Mouse (Mus musculus) myocyte (in vitro differentiated cells): ENCODE results near the gene Scn1b. TPM values are rescaled to one million over a fixed set of nuclear protein-coding genes. Genes with fewer than 3 reads are reported as not detected.

ENCODE experiments used
- H3K27me3 ChIP-seq: one replicate; pipeline ENCODE4 v1.6.1; 2011; ENCODE audit not compliant: control insufficient read depth, insufficient read depth, insufficient read length
- H3K36me3 ChIP-seq: one replicate; pipeline ENCODE4 v1.6.1; 2011; ENCODE audit not compliant: control insufficient read depth, insufficient read depth
- H3K4me2 ChIP-seq: one replicate; pipeline ENCODE4 v1.6.1; 2011; ENCODE audit warnings: low read depth, control low read depth
- H3K4me3 ChIP-seq: one replicate; pipeline ENCODE4 v1.5.1; 2011; ENCODE audit warnings: mild to moderate bottlenecking, control low read depth, moderate library complexity
- H3K79me2 ChIP-seq: one replicate; pipeline ENCODE4 v1.6.1; 2011; ENCODE audit not compliant: control insufficient read depth, insufficient read depth
- H3ac ChIP-seq: one replicate; pipeline ENCODE4 v1.6.1; 2011; ENCODE audit not compliant: control insufficient read depth, insufficient read length
- CEBPB ChIP-seq: IDR thresholded peaks from 2 replicates; pipeline ENCODE4 v1.6.1; 2011; ENCODE audit warnings: mild to moderate bottlenecking, moderate library complexity; ENCODE audit not compliant: poor library complexity, insufficient read depth, severe bottlenecking
- E2F4 ChIP-seq: IDR thresholded peaks from one replicate; pipeline ENCODE4 v1.6.1; 2011; ENCODE audit warnings: mild to moderate bottlenecking, control low read depth, moderate library complexity; ENCODE audit not compliant: insufficient read depth
- MAX ChIP-seq: IDR thresholded peaks from one replicate; pipeline ENCODE4 v1.6.1; 2011; ENCODE audit warnings: low read depth, mild to moderate bottlenecking, control low read depth
- MYOD1 ChIP-seq, 3 experiments: IDR thresholded peaks; one replicate each; pipeline ENCODE4 v1.6.1; 2011; ENCODE audit warnings: control low read depth in 2 of 3, low read depth in 2 of 3, mild to moderate bottlenecking in 2 of 3, moderate library complexity in 1 of 3; ENCODE audit not compliant: insufficient read length in 2 of 3, control insufficient read depth in 1 of 3
- MYOG ChIP-seq, 3 experiments: IDR thresholded peaks; one replicate each; pipeline ENCODE4 v1.6.1; 2011; ENCODE audit warnings: control low read depth in 2 of 3, low read depth in 2 of 3, mild to moderate bottlenecking in 2 of 3; ENCODE audit not compliant: insufficient read length in 2 of 3, control insufficient read depth in 1 of 3, insufficient read depth in 1 of 3
- POLR2A ChIP-seq: IDR thresholded peaks from one replicate; pipeline ENCODE4 v1.6.1; 2011; ENCODE audit warnings: low read depth, mild to moderate bottlenecking, control low read depth, moderate library complexity; ENCODE audit not compliant: insufficient read length
- POLR2AphosphoS2 ChIP-seq: IDR thresholded peaks from one replicate; pipeline ENCODE4 v1.6.1; 2011; ENCODE audit warnings: low read depth, control low read depth; ENCODE audit not compliant: insufficient read length
- REST ChIP-seq: IDR thresholded peaks from one replicate; pipeline ENCODE4 v1.6.1; 2011; ENCODE audit warnings: mild to moderate bottlenecking, control low read depth, moderate library complexity; ENCODE audit not compliant: insufficient read depth, insufficient read length
- SRF ChIP-seq: IDR thresholded peaks from one replicate; pipeline ENCODE4 v1.6.1; 2011; ENCODE audit warnings: low read depth; ENCODE audit not compliant: control insufficient read depth, insufficient read length
- TCF12 ChIP-seq: IDR thresholded peaks from one replicate; pipeline ENCODE4 v1.6.1; 2011; ENCODE audit warnings: mild to moderate bottlenecking, control low read depth; ENCODE audit not compliant: poor library complexity, insufficient read depth, severe bottlenecking
- TCF3 ChIP-seq: IDR thresholded peaks from one replicate; pipeline ENCODE4 v1.6.1; 2011; ENCODE audit warnings: low read depth, control low read depth; ENCODE audit not compliant: insufficient read length
- USF1 ChIP-seq: IDR thresholded peaks from one replicate; pipeline ENCODE4 v1.6.1; 2011; ENCODE audit warnings: low read depth, mild to moderate bottlenecking, control low read depth, moderate library complexity
- polyA plus RNA-seq: library from polyadenylated mRNA; unstranded; fragments of >200 nt; fragmentation: generic; extraction: Trizol; gene quantifications from one replicate; pipeline ENCODE4 v1.2.1, GENCODE M21; 2012; ENCODE audit warnings: missing spikeins

The Scn1b gene
- polyA plus RNA-seq, 1 experiment, result 4.1 TPM

- TF ChIP-seq TCF3 (no peak), POLR2A (no peak), MAX (no peak)
- no peaks in the 10 kb centered on the region for H3K79me2 ChIP-seq
- no peak overlapping the region for H3K4me3 ChIP-seq
- H3K36me3 ChIP-seq, result no peaks in the 10 kb centered on the region
- H3K27me3 ChIP-seq, result no peaks in the 10 kb centered on the region
- H3K4me2 ChIP-seq, result no peak overlapping the region
- no peak overlapping the region for H3ac ChIP-seq
Measured at GRCm38 (mm10) chr7:31124381-31124780, 2.4 kb downstream of the Scn1b start.

- H3K4me3 ChIP-seq, result no peak overlapping the region
- H3K27me3 ChIP-seq, result no peaks in the 10 kb centered on the region
- H3K79me2 ChIP-seq, result no peaks in the 10 kb centered on the region
- TF ChIP-seq CEBPB (no peak), TCF3 (no peak), TCF12 (no peak), SRF (no peak), USF1 (no peak), MYOD1 (IDR thresholded peaks at IDR 0.05; ENCODE audit: control insufficient read depth in 1 of 3, insufficient read length in 2 of 3, low read depth in 2 of 3) (no peak), POLR2AphosphoS2 (no peak), E2F4 (no peak), POLR2A (no peak), REST (no peak), MYOG (IDR thresholded peaks at IDR 0.05; ENCODE audit: control insufficient read depth in 1 of 3, insufficient read depth in 1 of 3, insufficient read length in 2 of 3, low read depth in 2 of 3) (no peak)
- H3K4me2 ChIP-seq, result no peak overlapping the region
- H3K36me3 ChIP-seq, result no peaks in the 10 kb centered on the region
- no peak overlapping the region for H3ac ChIP-seq
Measured at GRCm38 (mm10) chr7:31123697-31124096, 3.1 kb downstream of the Scn1b start.

GRCm38 (mm10) chr7:31122641-31123631, 3.9 kb downstream of the Scn1b start:
- no peak overlapping the region for H3K4me3 ChIP-seq
- no peak overlapping the region for H3ac ChIP-seq
- H3K36me3 ChIP-seq, result no peaks in the 10 kb centered on the region
- no peaks in the 10 kb centered on the region for H3K27me3 ChIP-seq
- no peak overlapping the region for H3K4me2 ChIP-seq
- no peaks in the 10 kb centered on the region for H3K79me2 ChIP-seq
- TF ChIP-seq REST (no peak), POLR2AphosphoS2 (no peak), TCF12 (no peak), MYOG (IDR thresholded peaks at IDR 0.05; ENCODE audit: control insufficient read depth in 1 of 3, insufficient read depth in 1 of 3, insufficient read length in 2 of 3, low read depth in 2 of 3) (no peak), MYOD1 (IDR thresholded peaks at IDR 0.05; ENCODE audit: control insufficient read depth in 1 of 3, insufficient read length in 2 of 3, low read depth in 2 of 3) (no peak), CEBPB (no peak), MAX (no peak), TCF3 (no peak), SRF (no peak), E2F4 (no peak), USF1 (no peak), POLR2A (no peak)

GRCm38 (mm10) chr7:31119556-31119955, 7.2 kb downstream of the Scn1b start:
- H3K27me3 ChIP-seq, result no peaks in the 10 kb centered on the region
- no peaks in the 10 kb centered on the region for H3K36me3 ChIP-seq
- H3ac ChIP-seq, result no peak overlapping the region
- no peaks in the 10 kb centered on the region for H3K79me2 ChIP-seq
- H3K4me3 ChIP-seq, result no peak overlapping the region
- TF ChIP-seq MAX (no peak), CEBPB (no peak), POLR2A (no peak), USF1 (no peak), E2F4 (no peak), MYOG (IDR thresholded peaks at IDR 0.05; ENCODE audit: control insufficient read depth in 1 of 3, insufficient read depth in 1 of 3, insufficient read length in 2 of 3, low read depth in 2 of 3) (no peak)
- no peak overlapping the region for H3K4me2 ChIP-seq

GRCm38 (mm10) chr7:31118486-31118885, 8.3 kb downstream of the Scn1b start:
- Histone ChIP-seq H3K4me2 (no peak overlapping the region), H3K36me3 (no peaks in the 10 kb centered on the region), H3ac (no peak overlapping the region), H3K79me2 (no peaks in the 10 kb centered on the region), H3K27me3 (peaks cover 3% of the 10 kb centered on the region), H3K4me3 (no peak overlapping the region)
- TF ChIP-seq POLR2A, result no peak
- no peak for TF ChIP-seq POLR2AphosphoS2
- no peak for TF ChIP-seq TCF3
- no peak for TF ChIP-seq USF1
- TF ChIP-seq E2F4, result no peak
- no peak for TF ChIP-seq MYOG (IDR thresholded peaks at IDR 0.05; ENCODE audit: control insufficient read depth in 1 of 3, insufficient read depth in 1 of 3, insufficient read length in 2 of 3, low read depth in 2 of 3)
- TF ChIP-seq CEBPB, result no peak
- no peak for TF ChIP-seq MAX
- TF ChIP-seq SRF, result no peak
